Mouse (Mus musculus): ENCODE results near the gene Morn4.

Gene Morn4

GRCm38 (mm10) chr19:42037167-42037702 is 48.9 kb downstream of the Morn4 start:
- no peak for DNase-seq

GRCm38 (mm10) chr19:42036357-42036756 is 49.8 kb downstream of the Morn4 start:
- DNase-seq = no peak

- peak; percentile 95 for DNase-seq
Observed at GRCm38 (mm10) chr19:42035456-42036248, 50.5 kb downstream of the Morn4 start, which contains the start of gene Ankrd2. Ankrd2 (plus strand) TSS chr19:42036000.

- no peak for DNase-seq
Observed at GRCm38 (mm10) chr19:42034881-42035455, 51.2 kb downstream of the Morn4 start.

- no peak for DNase-seq
Observed at GRCm38 (mm10) chr19:42034146-42034775, 51.9 kb downstream of the Morn4 start.

- DNase-seq = no peak
Observed at GRCm38 (mm10) chr19:42033611-42034010, 52.5 kb downstream of the Morn4 start.

- no peak for DNase-seq
Observed at GRCm38 (mm10) chr19:42031112-42031511, 55.0 kb downstream of the Morn4 start.

- DNase-seq = peak; percentile 83 to 92
Observed at GRCm38 (mm10) chr19:42026158-42026557, 60.0 kb downstream of the Morn4 start.
